Mouse (Mus musculus): ENCODE results near the gene Pabpc5.

Pabpc5 gene

GRCm38 (mm10) chrX:119927081-119927571 is at the start of gene Pabpc5:
Pabpc5 (plus strand) TSS chrX:119927196.
- DNase-seq = peak; percentile 29

- DNase-seq = no peak
Measured at GRCm38 (mm10) chrX:119886957-119887593, 39.9 kb upstream of the Pabpc5 start.

- no peak for DNase-seq
Measured at GRCm38 (mm10) chrX:119888326-119888920, 38.6 kb upstream of the Pabpc5 start.

GRCm38 (mm10) chrX:119927852-119928251 is 856 bp downstream of the Pabpc5 start:
- no peak for DNase-seq
